Mouse (Mus musculus): ENCODE data around the gene Mcf2l. TPM values are rescaled to one million over a fixed set of nuclear protein-coding genes. Genes with fewer than 3 reads are reported as not detected.

Gene Mcf2l
- polyA plus RNA-seq, 1 experiment from 2014 or later, result 22.4 TPM

DNA sequence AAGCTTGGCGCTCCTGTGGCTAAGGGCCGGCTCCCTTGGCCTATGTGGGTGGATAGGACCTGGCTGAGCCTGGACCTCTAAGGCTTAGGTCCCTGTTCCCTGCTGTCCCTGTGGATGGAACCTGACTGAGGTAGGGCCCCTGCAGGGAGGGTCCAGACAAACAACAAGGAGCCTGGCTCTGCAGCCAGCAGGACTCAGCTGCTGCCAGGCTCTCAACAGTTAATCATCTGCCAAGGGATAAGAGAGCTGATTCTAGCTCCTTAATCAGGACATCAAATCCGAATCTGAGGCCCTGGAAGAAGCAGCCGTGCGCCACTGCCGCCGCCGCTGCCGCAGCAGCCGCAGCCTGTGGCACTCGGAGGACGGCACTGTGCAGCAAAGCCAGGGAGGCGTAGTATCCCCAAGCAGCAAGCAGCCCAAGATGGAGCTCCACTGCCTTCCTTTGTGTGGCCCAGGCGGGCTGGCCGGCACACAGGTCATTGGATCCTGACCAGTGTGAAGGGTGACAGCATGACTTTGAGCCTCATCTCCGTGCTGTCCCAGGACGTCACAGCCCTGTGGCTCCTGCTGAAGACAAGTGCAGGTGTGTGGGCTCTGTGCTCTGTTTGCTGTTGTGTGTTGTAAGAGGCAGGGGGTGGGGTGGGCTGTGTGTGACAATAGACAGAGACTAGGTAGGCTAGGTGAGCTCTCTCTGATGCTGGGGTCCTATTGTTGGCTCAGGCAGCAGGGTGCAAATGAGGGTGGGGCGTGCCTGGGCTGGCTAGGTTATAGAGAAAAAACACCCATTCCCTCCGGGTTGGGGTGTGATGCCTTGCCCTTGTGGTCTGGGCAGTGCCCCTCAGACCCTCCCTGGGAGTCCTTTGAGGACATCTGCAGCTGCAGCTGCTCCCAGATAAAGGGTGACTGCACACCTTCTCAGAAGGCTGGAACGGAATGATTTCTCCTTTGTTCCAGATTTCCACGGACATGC, 74.3 kb downstream of the Mcf2l start:
- Histone ChIP-seq H3K4me3 (ENCODE audit: low read length) (peak overlapping the region; percentile 42), H3K4me2 (replicated peaks; ENCODE audit: low read depth, low read length) (peak overlapping the region; percentile 64), H3K27ac (ENCODE audit: low read depth, low read length) (peak overlapping the region; percentile 77), H3K9me3 (ENCODE audit: control insufficient read depth, low read length) (no peaks in the 10 kb centered on the region), H3K27me3 (ENCODE audit: control insufficient read depth, insufficient read depth, low read length) (no peaks in the 10 kb centered on the region), H3K4me1 (ENCODE audit: control insufficient read depth, insufficient read depth, low read length) (peaks cover 29% of the 10 kb centered on the region), H3K9ac (ENCODE audit: low read depth, low read length) (peak overlapping the region; percentile 56), H3K36me3 (ENCODE audit: control insufficient read depth, insufficient read depth, low read length) (no peaks in the 10 kb centered on the region)
- peak; percentile 76 for ATAC-seq (ENCODE audit: low FRiP score, low TSS enrichment)
- WGBS, result 10% methylated on average over 21 of the region's 21 CpGs

DNA sequence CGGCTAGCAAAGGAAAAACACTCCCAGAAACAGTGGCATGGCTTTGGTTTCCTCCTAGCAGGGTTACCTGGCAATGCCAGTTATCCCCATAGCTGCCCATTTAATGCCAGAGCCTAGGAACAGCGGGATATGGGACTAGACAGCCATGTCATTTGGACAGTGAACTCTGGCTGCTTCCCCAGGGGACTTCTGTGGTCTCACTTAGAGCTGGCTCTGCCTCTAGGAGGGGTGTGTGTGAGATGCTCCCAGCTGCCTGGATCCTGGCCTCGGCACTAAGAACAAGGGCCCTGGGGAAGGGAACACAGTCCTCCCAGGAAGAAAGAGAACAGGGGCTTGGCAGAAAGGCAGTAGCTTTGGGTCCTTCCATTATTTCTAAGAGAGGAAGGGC, 75.0 kb downstream of the Mcf2l start:
- H3K36me3 ChIP-seq (ENCODE audit: control insufficient read depth, insufficient read depth, low read length), result no peaks in the 10 kb centered on the region
- 12% methylated on average over 3 of the region's 3 CpGs for WGBS
- 0 out of 2 replicates have a peak overlapping the region, but pooled peaks have one; percentile 77 for H3K27ac ChIP-seq (ENCODE audit: low read depth, low read length)
- peak overlapping the region; percentile 64 for H3K4me2 ChIP-seq (replicated peaks; ENCODE audit: low read depth, low read length)
- no peaks in the 10 kb centered on the region for H3K27me3 ChIP-seq (ENCODE audit: control insufficient read depth, insufficient read depth, low read length)
- ATAC-seq (ENCODE audit: low FRiP score, low TSS enrichment), result no peak
- peak overlapping the region; percentile 42 for H3K4me3 ChIP-seq (ENCODE audit: low read length)
- H3K9me3 ChIP-seq (ENCODE audit: control insufficient read depth, low read length), result no peaks in the 10 kb centered on the region
- peaks cover 29% of the 10 kb centered on the region for H3K4me1 ChIP-seq (ENCODE audit: control insufficient read depth, insufficient read depth, low read length)
- peak overlapping the region; percentile 56 for H3K9ac ChIP-seq (ENCODE audit: low read depth, low read length)

GRCm38 (mm10) chr8:12951051-12951630, 77.5 kb downstream of the Mcf2l start:
- WGBS, result 47% methylated on average over 7 of the region's 7 CpGs
- Histone ChIP-seq H3K36me3 (ENCODE audit: control insufficient read depth, insufficient read depth, low read length) (no peaks in the 10 kb centered on the region), H3K27me3 (ENCODE audit: control insufficient read depth, insufficient read depth, low read length) (no peaks in the 10 kb centered on the region), H3K4me1 (ENCODE audit: control insufficient read depth, insufficient read depth, low read length) (peaks cover 38% of the 10 kb centered on the region), H3K9ac (ENCODE audit: low read depth, low read length) (no peak overlapping the region), H3K27ac (ENCODE audit: low read depth, low read length) (no peak overlapping the region), H3K9me3 (ENCODE audit: control insufficient read depth, low read length) (no peaks in the 10 kb centered on the region), H3K4me3 (ENCODE audit: low read length) (no peak overlapping the region), H3K4me2 (replicated peaks; ENCODE audit: low read depth, low read length) (no peak overlapping the region)
- no peak for ATAC-seq (ENCODE audit: low FRiP score, low TSS enrichment)

GRCm38 (mm10) chr8:12952699-12953098, 79.1 kb downstream of the Mcf2l start:
- H3K27ac ChIP-seq (ENCODE audit: low read depth, low read length), result no peak overlapping the region
- WGBS, result 39% methylated on average over 6 of the region's 6 CpGs
- H3K4me3 ChIP-seq (ENCODE audit: low read length), result no peak overlapping the region
- H3K9ac ChIP-seq (ENCODE audit: low read depth, low read length), result no peak overlapping the region
- H3K9me3 ChIP-seq (ENCODE audit: control insufficient read depth, low read length), result no peaks in the 10 kb centered on the region
- ATAC-seq (ENCODE audit: low FRiP score, low TSS enrichment), result no peak
- H3K4me1 ChIP-seq (ENCODE audit: control insufficient read depth, insufficient read depth, low read length), result peaks cover 39% of the 10 kb centered on the region
- no peak overlapping the region for H3K4me2 ChIP-seq (replicated peaks; ENCODE audit: low read depth, low read length)
- no peaks in the 10 kb centered on the region for H3K27me3 ChIP-seq (ENCODE audit: control insufficient read depth, insufficient read depth, low read length)
- no peaks in the 10 kb centered on the region for H3K36me3 ChIP-seq (ENCODE audit: control insufficient read depth, insufficient read depth, low read length)

DNA sequence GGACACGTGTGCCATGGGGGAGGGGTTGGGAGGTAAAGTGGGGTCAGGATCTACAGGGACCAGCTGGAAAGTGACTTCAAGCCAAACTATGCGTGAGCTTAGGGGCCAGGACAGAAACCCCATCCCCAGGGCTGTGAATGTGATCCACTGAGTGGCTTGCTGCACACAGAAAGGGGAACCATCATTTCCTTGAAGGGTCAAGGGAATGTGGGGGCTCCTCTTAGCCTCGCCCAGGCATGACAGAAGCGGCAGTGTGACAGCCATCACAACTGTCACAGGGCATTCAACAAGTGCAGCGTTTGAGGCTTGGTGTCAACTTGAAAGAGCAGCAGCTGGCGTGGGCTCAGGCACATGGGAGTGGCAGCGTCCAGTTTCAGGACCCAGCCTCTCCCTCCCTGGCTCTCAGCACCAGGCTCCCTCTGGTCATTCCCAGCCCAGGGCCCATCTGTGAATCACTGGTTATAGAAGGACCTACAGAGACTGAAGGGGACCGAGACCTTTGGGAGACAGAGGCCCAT, 81.8 kb downstream of the Mcf2l start:
- Histone ChIP-seq H3K36me3 (ENCODE audit: control insufficient read depth, insufficient read depth, low read length) (no peaks in the 10 kb centered on the region), H3K4me3 (ENCODE audit: low read length) (no peak overlapping the region), H3K4me2 (replicated peaks; ENCODE audit: low read depth, low read length) (no peak overlapping the region), H3K9ac (ENCODE audit: low read depth, low read length) (no peak overlapping the region), H3K27ac (ENCODE audit: low read depth, low read length) (no peak overlapping the region), H3K4me1 (ENCODE audit: control insufficient read depth, insufficient read depth, low read length) (peaks cover 20% of the 10 kb centered on the region), H3K9me3 (ENCODE audit: control insufficient read depth, low read length) (no peaks in the 10 kb centered on the region), H3K27me3 (ENCODE audit: control insufficient read depth, insufficient read depth, low read length) (no peaks in the 10 kb centered on the region)
- WGBS, result 48% methylated on average over 8 of the region's 8 CpGs
- peak; percentile 44 for ATAC-seq (ENCODE audit: low FRiP score, low TSS enrichment)

GRCm38 (mm10) chr8:12955880-12956279, 82.3 kb downstream of the Mcf2l start:
- 78% methylated on average over 4 of the region's 4 CpGs for WGBS
- no peak for ATAC-seq (ENCODE audit: low FRiP score, low TSS enrichment)
- Histone ChIP-seq H3K4me3 (ENCODE audit: low read length) (no peak overlapping the region), H3K27me3 (ENCODE audit: control insufficient read depth, insufficient read depth, low read length) (no peaks in the 10 kb centered on the region), H3K9ac (ENCODE audit: low read depth, low read length) (no peak overlapping the region), H3K36me3 (ENCODE audit: control insufficient read depth, insufficient read depth, low read length) (no peaks in the 10 kb centered on the region), H3K27ac (ENCODE audit: low read depth, low read length) (no peak overlapping the region), H3K9me3 (ENCODE audit: control insufficient read depth, low read length) (no peaks in the 10 kb centered on the region), H3K4me1 (ENCODE audit: control insufficient read depth, insufficient read depth, low read length) (peaks cover 20% of the 10 kb centered on the region), H3K4me2 (replicated peaks; ENCODE audit: low read depth, low read length) (no peak overlapping the region)

DNA sequence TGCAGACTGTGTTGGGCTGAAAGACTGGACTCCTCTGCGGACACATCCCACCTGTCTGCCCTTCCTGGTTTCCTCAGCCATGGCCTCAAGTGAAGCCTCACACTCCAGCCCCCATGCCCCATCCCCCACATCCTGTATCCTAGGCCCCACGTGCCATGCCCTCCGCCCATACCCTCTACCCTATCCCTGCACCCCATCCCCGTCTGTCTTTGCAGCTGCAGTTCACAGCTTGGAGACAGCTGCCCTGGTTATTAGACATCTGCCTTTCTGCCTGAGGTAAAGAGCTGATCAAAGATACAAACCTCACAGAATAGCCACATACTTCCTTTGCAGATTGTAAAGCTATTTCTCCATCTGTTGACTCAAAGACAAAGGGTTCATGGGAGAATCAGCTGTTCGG, 83.3 kb downstream of the Mcf2l start:
- no peak overlapping the region for H3K9ac ChIP-seq (ENCODE audit: low read depth, low read length)
- 39% methylated on average over 5 of the region's 5 CpGs for WGBS
- no peak overlapping the region for H3K4me3 ChIP-seq (ENCODE audit: low read length)
- ATAC-seq (ENCODE audit: low FRiP score, low TSS enrichment), result peak; percentile 7; the same call in 1 of the 2 replicates
- no peaks in the 10 kb centered on the region for H3K27me3 ChIP-seq (ENCODE audit: control insufficient read depth, insufficient read depth, low read length)
- no peaks in the 10 kb centered on the region for H3K36me3 ChIP-seq (ENCODE audit: control insufficient read depth, insufficient read depth, low read length)
- H3K9me3 ChIP-seq (ENCODE audit: control insufficient read depth, low read length), result no peaks in the 10 kb centered on the region
- no peak overlapping the region for H3K4me2 ChIP-seq (replicated peaks; ENCODE audit: low read depth, low read length)
- H3K4me1 ChIP-seq (ENCODE audit: control insufficient read depth, insufficient read depth, low read length), result peaks cover 18% of the 10 kb centered on the region
- no peak overlapping the region for H3K27ac ChIP-seq (ENCODE audit: low read depth, low read length)

DNA sequence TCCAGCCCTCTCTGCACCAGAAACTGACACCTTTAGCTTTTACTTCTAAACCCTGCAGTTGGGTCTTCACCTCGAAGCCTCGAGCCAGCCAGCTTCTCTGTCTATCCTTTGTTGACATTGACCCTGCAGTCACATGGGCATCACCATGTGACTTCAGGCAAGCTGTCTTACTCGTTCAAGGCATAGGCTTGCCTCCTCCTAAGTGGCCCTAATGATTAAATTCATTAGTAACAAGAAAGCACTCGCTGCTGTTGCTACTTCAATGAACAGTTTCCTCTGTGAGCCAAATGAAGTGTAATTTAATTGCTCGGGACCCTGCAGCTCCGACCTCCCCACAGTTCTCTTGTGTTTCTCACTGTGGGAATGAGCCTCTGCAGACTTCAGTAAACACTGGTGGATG, 83.8 kb downstream of the Mcf2l start:
- 23% methylated on average over 6 of the region's 6 CpGs for WGBS
- Histone ChIP-seq H3K9me3 (ENCODE audit: control insufficient read depth, low read length) (no peaks in the 10 kb centered on the region), H3K4me1 (ENCODE audit: control insufficient read depth, insufficient read depth, low read length) (peaks cover 18% of the 10 kb centered on the region), H3K4me3 (ENCODE audit: low read length) (no peak overlapping the region), H3K36me3 (ENCODE audit: control insufficient read depth, insufficient read depth, low read length) (no peaks in the 10 kb centered on the region), H3K27ac (ENCODE audit: low read depth, low read length) (no peak overlapping the region), H3K27me3 (ENCODE audit: control insufficient read depth, insufficient read depth, low read length) (no peaks in the 10 kb centered on the region), H3K4me2 (replicated peaks; ENCODE audit: low read depth, low read length) (no peak overlapping the region), H3K9ac (ENCODE audit: low read depth, low read length) (no peak overlapping the region)
- no peak for ATAC-seq (ENCODE audit: low FRiP score, low TSS enrichment)

DNA sequence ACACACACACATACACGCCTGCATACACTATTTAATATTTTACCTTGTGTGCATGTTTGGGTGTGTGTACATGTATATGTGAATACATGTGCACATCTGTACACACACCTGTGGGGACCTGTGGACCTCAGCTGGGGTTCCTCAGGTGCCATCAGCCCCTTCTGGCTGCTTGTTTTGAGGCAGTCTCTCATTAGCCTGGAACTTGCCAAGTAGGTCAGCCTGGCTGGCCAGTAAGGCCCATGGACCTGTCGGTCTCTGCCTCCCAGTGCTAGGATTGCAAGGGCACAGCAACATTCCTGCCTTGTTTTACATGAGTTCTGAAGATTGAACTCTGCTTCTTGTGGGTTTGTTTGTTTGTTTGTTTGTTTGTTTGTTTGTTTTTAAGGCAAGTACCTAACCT, 87.0 kb downstream of the Mcf2l start:
- no peak for ATAC-seq (ENCODE audit: low FRiP score, low TSS enrichment)
- WGBS, result 93% methylated on average over 2 of the region's 2 CpGs

More for the DNA sequence above, 87.0 kb downstream of the Mcf2l start:
- Histone ChIP-seq H3K9ac (ENCODE audit: low read depth, low read length) (no peak overlapping the region), H3K27ac (ENCODE audit: low read depth, low read length) (no peak overlapping the region), H3K36me3 (ENCODE audit: control insufficient read depth, insufficient read depth, low read length) (no peaks in the 10 kb centered on the region; the same call in 1 of the 2 replicates), H3K4me2 (replicated peaks; ENCODE audit: low read depth, low read length) (no peak overlapping the region), H3K4me1 (ENCODE audit: control insufficient read depth, insufficient read depth, low read length) (peaks cover 9% of the 10 kb centered on the region), H3K4me3 (ENCODE audit: low read length) (no peak overlapping the region), H3K27me3 (ENCODE audit: control insufficient read depth, insufficient read depth, low read length) (no peaks in the 10 kb centered on the region), H3K9me3 (ENCODE audit: control insufficient read depth, low read length) (no peaks in the 10 kb centered on the region)
